Mouse (Mus musculus): ENCODE results near the gene Cotl1.

GRCm38 (mm10) chr8:119780402-119781049 is 59.8 kb downstream of the Cotl1 start:
- no peak for TF ChIP-seq CTCF (IDR thresholded peaks at IDR 0.05; ENCODE audit: borderline replicate concordance, insufficient read depth, low read depth, low read length)
- TF ChIP-seq POLR2A (IDR thresholded peaks at IDR 0.05; ENCODE audit: borderline replicate concordance, insufficient read depth, low read length) = no peak

All from cerebellum, adult 2 months (tissue).